Mouse (Mus musculus) lung, adult 2 months (tissue): ENCODE results near the gene Zfp52. TPM values are rescaled to one million over a fixed set of nuclear protein-coding genes. Genes with fewer than 3 reads are reported as not detected.

Source experiments
- DNase-seq: peaks from one replicate; pipeline ENCODE4 v3.0.0; 2022
- H3K4me1 ChIP-seq: fragments of 200-500 bp; 2 replicates; pipeline ENCODE4 v1.6.1; 2011; ENCODE audit warnings: low read length; ENCODE audit not compliant: control insufficient read depth, insufficient read depth
- H3K4me3 ChIP-seq: fragments of 200-500 bp; replicated peaks from 2 replicates; pipeline ENCODE3; 2011; ENCODE audit warnings: low read depth, mild to moderate bottlenecking, control low read depth, low read length; ENCODE audit errors: extremely low read depth
- CTCF ChIP-seq: fragments of 200-500 bp; IDR thresholded peaks from 2 replicates; pipeline ENCODE4 v1.5.1; 2011; ENCODE audit warnings: mild to moderate bottlenecking, low read length, control low read depth; ENCODE audit not compliant: insufficient read depth
- POLR2A ChIP-seq: fragments of 200-500 bp; IDR thresholded peaks from 2 replicates; pipeline ENCODE4 v1.6.1; 2011; ENCODE audit warnings: low read depth, mild to moderate bottlenecking, control low read depth, low read length, borderline replicate concordance; ENCODE audit errors: extremely low read depth
- WGBS: fragments of 180-500 bp; shearing (Covaris S2); methylation state at CpG from one replicate; pipeline ENCODE4 v1.1.7; 2018; 5-methylcytosine and 5-hydroxymethylcytosine counted together
- polyA plus RNA-seq: library from polyadenylated mRNA; depleted of rRNA; stranded (reverse); fragments of >200 nt; gene quantifications from 2 replicates; pipeline ENCODE4 v1.2.3, GENCODE M21; 2012; rRNA removed

The Zfp52 gene
- polyA plus RNA-seq = 0.34 and 0.73 TPM in 2 replicates

DNA sequence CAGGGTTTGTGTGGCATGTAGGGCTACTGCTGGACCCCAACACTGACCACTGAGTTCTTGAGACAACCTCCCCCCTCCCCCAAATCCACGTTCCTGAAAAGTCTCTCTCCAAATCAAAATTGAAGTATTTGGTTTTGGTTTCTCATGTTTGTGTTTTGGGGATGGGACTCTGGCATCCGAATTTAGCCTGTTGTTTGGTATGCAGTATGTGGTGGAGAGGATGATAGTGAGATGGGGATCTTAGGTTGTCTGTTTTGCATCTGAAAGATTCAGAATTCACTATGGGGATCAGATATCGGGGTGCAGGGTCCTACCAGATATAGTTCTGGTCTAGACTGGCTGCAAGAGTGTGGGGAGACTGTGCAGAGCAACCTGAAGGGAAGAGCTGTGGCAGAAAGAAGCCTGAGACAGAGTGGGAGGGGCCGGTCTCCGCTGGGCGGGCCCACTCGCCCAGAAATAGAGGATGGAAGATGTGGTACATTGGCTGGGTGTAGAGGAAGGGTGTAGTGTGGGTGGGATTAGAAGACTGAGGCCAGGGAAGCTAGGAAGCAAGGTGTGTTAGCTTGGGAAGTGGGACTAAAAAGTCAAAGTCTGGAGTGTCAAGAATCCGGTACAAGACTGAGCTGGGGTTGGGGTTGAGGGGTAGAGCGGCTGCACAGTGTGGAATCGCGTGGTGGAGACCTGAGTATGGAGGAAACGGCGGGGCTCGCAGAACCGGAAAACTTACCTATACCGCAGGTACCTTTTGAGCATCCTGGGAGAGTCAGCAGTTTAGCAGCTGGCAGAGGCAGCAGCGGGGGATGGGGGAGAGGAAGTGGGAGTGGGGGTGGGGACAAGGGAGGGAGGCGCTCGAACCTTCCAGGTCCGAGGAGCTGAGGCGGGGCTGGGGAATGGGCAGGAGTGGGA lies at the start of gene Zfp52:
Zfp52 (plus strand) TSS at position 444 of the 906 bp plus-strand sequence.
- DNase-seq = peak; percentile 61
- WGBS = 2% methylated on average over 21 of the region's 21 CpGs
- H3K4me3 ChIP-seq = peak within 1 kb of the TSS; percentile 57
- no peak for TF ChIP-seq POLR2A
- TF ChIP-seq CTCF = no peak
- peaks cover 14% of the 10 kb centered on the region for H3K4me1 ChIP-seq

DNA sequence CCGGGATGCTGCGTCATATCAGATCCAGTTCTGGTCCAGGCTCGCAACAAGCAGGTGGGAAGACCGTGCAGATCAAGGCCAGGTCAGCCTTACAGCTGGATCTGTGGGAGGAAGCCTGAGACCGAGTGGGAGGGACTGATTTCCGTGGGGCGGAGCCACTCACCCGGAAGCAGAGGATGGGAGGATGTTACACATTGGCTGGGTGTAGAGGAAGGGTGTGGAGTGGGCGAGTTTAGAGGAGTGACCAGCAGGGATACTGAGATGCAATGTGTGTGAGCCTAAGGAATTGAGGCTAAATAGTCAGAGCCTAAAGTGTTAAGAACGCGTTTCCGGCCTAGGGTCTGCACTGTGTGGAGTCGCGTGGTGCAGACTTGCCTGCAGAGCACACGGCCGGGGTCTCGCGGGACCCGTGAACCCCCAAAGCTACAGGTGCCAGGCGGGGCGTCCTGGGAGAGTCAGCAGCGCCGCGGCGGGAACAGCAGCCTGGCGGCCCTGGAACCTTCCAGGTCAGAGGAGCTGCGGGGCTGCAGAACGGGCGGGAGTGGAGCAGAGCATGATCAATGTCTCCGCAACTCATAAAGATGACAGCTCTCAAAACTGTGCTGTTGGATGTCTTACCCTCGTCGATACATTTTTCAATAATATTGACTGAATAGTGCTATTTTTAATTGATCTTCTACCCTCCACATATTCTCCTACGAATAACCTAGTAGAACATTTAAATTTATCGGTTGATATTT lies 46.4 kb upstream of the Zfp52 start, which contains the start of gene Zfp53:
Zfp53 (plus strand) TSS at position 239 of the 740 bp plus-strand sequence.
- peaks cover 3% of the 10 kb centered on the region; the same call in 1 of the 2 replicates for H3K4me1 ChIP-seq
- WGBS = under 1% methylated on average over 34 of the region's 34 CpGs

DNA sequence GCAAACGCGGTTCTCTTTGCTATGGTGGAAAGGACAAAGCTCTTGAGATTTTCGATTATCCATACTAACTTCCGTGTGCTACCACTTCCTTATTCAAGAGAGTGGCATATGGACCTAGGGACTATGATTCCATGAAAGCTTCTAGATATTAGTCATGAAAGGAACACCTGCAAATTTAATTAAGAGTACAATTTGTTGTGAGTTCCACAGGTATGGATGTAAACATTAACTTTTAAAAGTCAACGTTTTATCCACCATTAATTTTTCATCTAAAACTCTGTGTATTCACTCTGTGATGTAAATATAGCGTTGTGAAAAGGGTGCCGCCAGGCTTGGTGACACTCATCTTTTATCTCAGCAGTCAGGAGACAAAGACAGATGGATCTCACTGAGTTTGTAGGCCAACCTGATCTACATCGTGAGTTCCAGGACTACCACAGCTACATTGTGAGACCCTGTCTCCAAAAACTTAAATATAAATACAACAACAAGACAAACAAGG lies 45.8 kb upstream of the Zfp52 start:
- peak overlapping the region; percentile 85 for H3K4me3 ChIP-seq
- no peak for TF ChIP-seq POLR2A
- no peak for TF ChIP-seq CTCF
- peaks cover 3% of the 10 kb centered on the region; the same call in 1 of the 2 replicates for H3K4me1 ChIP-seq
- DNase-seq = no peak
- WGBS = 1% methylated on average over 8 of the region's 8 CpGs

More for the DNA sequence above, 46.4 kb upstream of the Zfp52 start, which contains the start of gene Zfp53:
- peak within 1 kb of the TSS; percentile 85 for H3K4me3 ChIP-seq
- TF ChIP-seq CTCF (no peak), POLR2A (peak; percentile 86; the same call in 1 of the 2 replicates)
- DNase-seq = peak; percentile 87

DNA sequence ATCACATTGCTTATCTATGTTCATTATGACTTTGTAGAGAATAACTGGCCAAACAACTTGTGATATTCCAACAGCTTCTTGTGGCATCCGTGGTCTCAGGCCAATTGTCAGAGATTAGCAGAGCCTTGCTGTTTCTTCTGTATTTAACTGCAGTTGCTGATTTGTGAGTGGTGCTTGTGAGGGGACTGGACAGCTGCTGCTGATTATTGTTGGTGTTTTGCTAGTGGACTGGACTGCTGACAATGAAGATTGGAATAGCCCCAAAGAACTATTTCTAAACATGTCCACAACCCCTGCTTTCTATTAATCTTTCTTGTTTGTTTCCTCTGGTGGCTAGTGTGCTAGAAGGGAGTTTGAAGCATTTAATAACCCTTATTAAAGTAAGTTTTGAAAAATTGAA lies 34.0 kb upstream of the Zfp52 start:
- 73% methylated on average over 1 of the region's 1 CpGs for WGBS
- no peak for DNase-seq
- TF ChIP-seq CTCF (no peak), POLR2A (no peak)
- no peaks in the 10 kb centered on the region for H3K4me1 ChIP-seq
- no peak overlapping the region for H3K4me3 ChIP-seq

DNA sequence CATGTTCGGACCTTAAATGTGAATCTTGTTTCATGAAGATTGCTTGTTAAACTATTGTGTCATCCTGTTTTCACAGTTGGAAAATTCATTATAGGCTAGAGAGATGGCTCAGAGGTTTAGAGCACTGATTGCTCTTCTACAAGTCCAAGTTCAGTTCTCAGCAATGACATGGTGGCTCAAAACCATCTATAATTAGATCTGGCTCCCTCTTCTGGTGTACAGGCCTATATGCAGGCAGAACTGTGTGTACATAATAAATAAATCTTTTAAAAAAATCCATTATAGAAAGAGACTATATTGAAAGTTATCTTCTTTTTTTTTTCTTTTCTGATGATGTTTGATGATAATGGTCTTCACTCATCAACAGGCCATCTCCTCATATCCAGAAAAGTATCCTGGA lies 30.8 kb upstream of the Zfp52 start:
- no peak for DNase-seq
- 96% methylated on average over 1 of the region's 1 CpGs for WGBS
- no peak for TF ChIP-seq POLR2A
- no peak for TF ChIP-seq CTCF
- H3K4me3 ChIP-seq = no peak overlapping the region
- no peaks in the 10 kb centered on the region for H3K4me1 ChIP-seq

DNA sequence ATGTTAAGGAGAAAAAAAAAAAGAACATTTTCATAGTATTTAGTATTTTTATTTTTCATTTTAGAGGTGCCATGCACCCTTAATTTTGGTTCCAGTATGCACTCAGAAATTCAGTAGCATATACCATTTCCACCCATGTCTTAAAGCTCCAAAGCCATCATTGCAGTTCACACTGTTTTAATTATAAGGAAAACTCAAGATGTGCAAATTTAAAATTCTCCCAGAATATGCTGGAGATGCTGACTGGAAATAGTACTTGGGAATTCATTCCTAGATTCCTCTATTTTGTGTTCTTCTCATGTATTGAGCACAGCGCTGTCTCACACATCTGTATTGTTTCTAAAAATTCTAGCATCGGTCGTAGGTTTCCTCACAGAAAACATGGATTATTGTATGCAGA lies 29.1 kb upstream of the Zfp52 start:
- TF ChIP-seq POLR2A = no peak
- no peak for TF ChIP-seq CTCF
- 96% methylated on average over 3 of the region's 3 CpGs for WGBS
- Histone ChIP-seq H3K4me3 (no peak overlapping the region), H3K4me1 (no peaks in the 10 kb centered on the region)
- no peak for DNase-seq

DNA sequence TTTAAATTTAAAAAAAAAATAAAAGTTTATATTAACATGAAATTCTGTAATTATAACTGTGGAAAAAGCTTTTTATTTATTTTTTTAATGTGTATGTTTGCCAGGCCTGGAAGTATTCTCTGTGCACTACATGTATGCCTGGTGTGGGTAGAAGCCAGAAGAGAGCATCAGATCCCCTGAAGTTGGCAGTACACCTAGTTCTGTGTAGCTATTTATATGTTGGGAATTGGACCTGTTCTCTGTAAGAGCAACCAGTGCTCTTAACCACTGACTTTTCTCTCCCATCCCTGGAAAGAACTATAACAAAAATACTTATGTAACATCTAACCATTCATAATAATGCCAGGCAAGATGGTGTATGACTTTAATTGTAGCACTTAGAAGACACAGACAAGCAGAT lies 25.6 kb upstream of the Zfp52 start:
- TF ChIP-seq CTCF (no peak), POLR2A (no peak)
- H3K4me3 ChIP-seq = no peak overlapping the region
- DNase-seq = no peak
- H3K4me1 ChIP-seq = no peaks in the 10 kb centered on the region

DNA sequence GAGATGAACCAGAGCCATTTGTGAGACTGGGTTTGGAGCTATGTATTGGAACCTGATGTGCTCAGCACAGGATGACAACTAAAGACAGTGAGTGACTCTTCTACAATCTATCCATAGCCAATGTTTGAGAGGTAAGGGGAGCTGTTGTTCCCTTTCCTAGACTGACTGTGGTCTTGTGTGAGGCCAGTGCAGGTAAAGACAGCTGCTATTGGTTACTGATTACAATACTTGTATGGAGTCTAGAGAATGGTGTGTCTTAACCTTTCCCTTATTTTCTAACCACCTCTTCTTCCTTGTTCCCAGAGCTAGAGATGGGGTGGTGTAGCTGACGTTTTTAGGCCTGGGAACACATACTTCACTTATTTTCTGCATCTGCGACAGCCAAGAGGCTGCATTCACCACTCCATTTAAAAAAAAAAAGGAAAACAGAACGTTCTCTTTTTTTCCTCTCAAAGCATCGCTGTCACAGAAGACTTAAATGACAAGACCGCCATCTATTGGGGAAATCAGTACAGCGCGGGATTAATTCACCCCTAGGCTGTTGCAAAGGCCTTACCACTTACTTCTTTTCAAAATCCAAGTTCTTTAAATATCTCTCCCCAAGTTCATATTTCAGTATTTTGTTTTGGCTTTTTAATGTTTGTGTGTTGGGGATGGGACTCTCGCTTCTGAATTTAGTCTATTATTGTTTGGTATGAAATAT lies 19.8 kb upstream of the Zfp52 start:
- Histone ChIP-seq H3K4me3 (no peak overlapping the region), H3K4me1 (peaks cover 4% of the 10 kb centered on the region; the same call in 1 of the 2 replicates)
- WGBS = 0% methylated on average over 8 of the region's 8 CpGs
- peak; percentile 30 for DNase-seq
- TF ChIP-seq CTCF (peak; percentile 28; the same call in 1 of the 2 replicates), POLR2A (no peak)
